In the genomic region with DNA sequence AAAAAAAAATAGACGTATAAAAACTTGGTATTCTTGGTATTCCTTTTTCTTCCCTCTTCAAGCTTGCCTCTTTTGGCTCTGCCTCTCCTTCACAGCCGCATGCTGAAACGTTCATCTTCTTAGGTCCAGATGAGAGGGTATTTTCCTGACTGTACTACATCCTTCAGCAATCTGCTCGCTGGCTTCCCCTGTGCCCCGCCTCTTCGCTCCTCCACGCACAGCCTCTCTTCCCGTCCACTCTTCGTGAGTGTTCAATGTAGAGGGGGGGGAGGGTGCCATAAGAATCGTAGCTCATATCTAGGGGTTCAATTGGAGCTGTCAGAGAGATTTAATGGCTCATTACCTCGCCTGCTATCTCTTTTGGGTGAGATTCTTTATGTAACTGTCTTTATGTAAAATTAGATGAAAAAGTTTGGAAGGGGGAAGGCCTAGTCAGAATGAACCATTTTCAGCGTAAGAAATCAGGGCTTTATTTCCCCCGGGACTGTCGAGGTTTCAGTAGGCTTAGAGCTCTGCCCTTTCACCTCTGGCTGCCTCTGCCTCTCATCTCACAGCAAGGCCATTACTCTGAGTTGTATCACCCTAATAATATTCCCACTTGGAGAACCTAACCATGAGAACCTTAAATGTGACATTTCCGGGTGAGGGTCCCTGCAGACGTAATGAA, we compare ENCODE assay signal across 12 mouse cellular contexts.
DNase-seq lines count a peak whose midpoint lies in the region; ATAC-seq and TF ChIP-seq lines count a peak whose summit lies in the region.
"Had no signal": no experiment of that assay in that cellular context is flagged by ENCODE, and none has a peak within 500 bp of the region (broad histone marks: within the 10 kb centered on the region; RNA-seq: fewer than 3 reads in every experiment).

No protein-coding gene starts in this region.

- peaks cover 7 to 42% of the 10 kb centered on the region in 2 experiments for H3K36me3 ChIP-seq in CH12.LX (replicated peaks in 1 of 2; ENCODE audit: control insufficient read depth in 1 of 2, insufficient read depth in 1 of 2, low read length in 1 of 2)
- no peaks in the 10 kb centered on the region for H3K36me3 ChIP-seq in hindbrain, embryonic 12.5 days
- H3K36me3 ChIP-seq in midbrain, embryonic 12.5 days: no peaks in the 10 kb centered on the region
- H3K36me3 ChIP-seq: heart, embryonic 12.5 days had no signal

- no peak for TF ChIP-seq EP300 in CH12.LX (IDR thresholded peaks at IDR 0.05; ENCODE audit: low read length)

- no peak for TF ChIP-seq POLR2A in CH12.LX (IDR thresholded peaks at IDR 0.05; ENCODE audit: low read depth, low read length)

- dilution Hi-C loops in CH12.LX (cut with MboI; ENCODE audit: extremely low pct_ligation_motif_present, extremely low pct_unique_long_range_greater_than_20kb, low sequenced_read_pairs): no loop called here

- no peak overlapping the region for H3K4me3 ChIP-seq in CH12.LX (replicated peaks in 1 of 3; ENCODE audit: low read depth in 2 of 3, low read length in 2 of 3, poor library complexity in 1 of 3)
- no peak overlapping the region for H3K4me3 ChIP-seq in hindbrain, embryonic 12.5 days
- H3K4me3 ChIP-seq in midbrain, embryonic 12.5 days: no peak overlapping the region
- H3K4me3 ChIP-seq: heart, embryonic 12.5 days had no signal

- no peak overlapping the region for H3K4me2 ChIP-seq in CH12.LX (ENCODE audit: insufficient read depth, low read depth, poor library complexity, severe bottlenecking)
- no peak overlapping the region for H3K4me2 ChIP-seq in hindbrain, embryonic 12.5 days (replicated peaks)
- 0 out of 2 replicates have a peak overlapping the region, but pooled peaks have one; percentile 0 for H3K4me2 ChIP-seq in midbrain, embryonic 12.5 days (replicated peaks)
- H3K4me2 ChIP-seq: heart, embryonic 12.5 days had no signal

- peaks cover 8 to 34% of the 10 kb centered on the region in 2 experiments; a peak in 3 of 4 replicates for H3K4me1 ChIP-seq in CH12.LX (ENCODE audit: control insufficient read depth in 1 of 2, insufficient read depth in 2 of 2)
- H3K4me1 ChIP-seq in hindbrain, embryonic 12.5 days: peaks cover 25% of the 10 kb centered on the region
- H3K4me1 ChIP-seq in midbrain, embryonic 12.5 days: peaks cover 26% of the 10 kb centered on the region

- 33% methylated on average over 16 of the region's 16 CpGs for WGBS in hindbrain, embryonic 12.5 days
- WGBS in midbrain, embryonic 12.5 days: 25% methylated on average over 16 of the region's 16 CpGs

- TF ChIP-seq RAD21 in CH12.LX (IDR thresholded peaks at IDR 0.05; ENCODE audit: low read depth, low read length): no peak

- in situ Hi-C loops in CH12.LX (cut with MboI; ENCODE audit: low pct_ligation_motif_present, low pct_unique_long_range_greater_than_20kb, low sequenced_read_pairs): no loop called here

- H3K9me3 ChIP-seq in CH12.LX (replicated peaks; ENCODE audit: low read length): no peaks in the 10 kb centered on the region
- no peaks in the 10 kb centered on the region for H3K9me3 ChIP-seq in hindbrain, embryonic 12.5 days (replicated peaks)
- no peaks in the 10 kb centered on the region for H3K9me3 ChIP-seq in midbrain, embryonic 12.5 days
- H3K9me3 ChIP-seq: heart, embryonic 12.5 days had no signal

- H3K27me3 ChIP-seq in CH12.LX (replicated peaks): no peaks in the 10 kb centered on the region
- H3K27me3 ChIP-seq in hindbrain, embryonic 12.5 days: no peaks in the 10 kb centered on the region
- H3K27me3 ChIP-seq in midbrain, embryonic 12.5 days: no peaks in the 10 kb centered on the region
- H3K27me3 ChIP-seq: heart, embryonic 12.5 days had no signal

- H3K9ac ChIP-seq in CH12.LX (ENCODE audit: insufficient read depth, low read depth): no peak overlapping the region
- no peak overlapping the region for H3K9ac ChIP-seq in hindbrain, embryonic 12.5 days
- H3K9ac ChIP-seq in midbrain, embryonic 12.5 days (replicated peaks): no peak overlapping the region
- H3K9ac ChIP-seq: heart, embryonic 12.5 days had no signal

- no peak for TF ChIP-seq CTCF in CH12.LX (conservative IDR thresholded peaks at IDR 0.05 in 1 of 2, IDR thresholded peaks at IDR 0.05 in 1 of 2; ENCODE audit: low read depth in 2 of 2, low read length in 2 of 2)

- peaks cover 2% of the 10 kb centered on the region; the same call in 1 of the 2 replicates for H3K79me2 ChIP-seq in CH12.LX (replicated peaks; ENCODE audit: control insufficient read depth, extremely low read depth, insufficient read depth, poor library complexity, severe bottlenecking)

- no peak for DNase-seq in frontal cortex, postnatal 36 days (ENCODE audit: low spot score in 2 of 2)
- DNase-seq in CH12.LX (ENCODE audit: extremely low read depth): peak; percentile 69
- no peak for DNase-seq in right cerebral cortex, postnatal 25 days
- no peak for DNase-seq in cerebellum, postnatal 14 days
- no peak for DNase-seq in cerebellum, adult 11 months
- DNase-seq: adrenal gland, adult 2 months had no signal

- no peak overlapping the region for H3K27ac ChIP-seq in CH12.LX (ENCODE audit: insufficient read depth, low read depth)
- H3K27ac ChIP-seq in hindbrain, embryonic 12.5 days: peak overlapping the region; percentile 3; the same call in 1 of the 2 replicates
- no peak overlapping the region for H3K27ac ChIP-seq in midbrain, embryonic 12.5 days (replicated peaks)
- H3K27ac ChIP-seq: macrophage had no signal

- ATAC-seq in frontal cortex, adult (ENCODE audit: low TSS enrichment): peak; percentile 59
- ATAC-seq in hindbrain, embryonic 12.5 days (ENCODE audit: low FRiP score): peak; percentile 64
- ATAC-seq in midbrain, embryonic 12.5 days (ENCODE audit: low FRiP score, low read depth): no peak
- ATAC-seq: inflammation-experienced regulatory T-cells, adult 6 months had no signal

TF ChIP-seq in CH12.LX, 34 proteins besides CTCF, POLR2A, EP300 and RAD21:
- TF ChIP-seq SMC3 (IDR thresholded peaks at IDR 0.05; ENCODE audit: low read depth, low read length) (no peak), IRF4 (IDR thresholded peaks at IDR 0.05; ENCODE audit: low read depth, low read length) (peak; percentile 53; the same call in 1 of the 2 replicates), ELF1 (IDR thresholded peaks at IDR 0.05; ENCODE audit: low read depth, low read length) (no peak), ETS1 (conservative IDR thresholded peaks at IDR 0.05; ENCODE audit: low read depth, low read length) (no peak)
